Mouse (Mus musculus) cerebellum, adult 2 months (tissue): ENCODE results near the gene Tenm1.

Source experiments
- CTCF ChIP-seq: fragments of 200-500 bp; IDR thresholded peaks from 2 replicates; pipeline ENCODE4 v1.5.1; 2011; ENCODE audit warnings: low read depth, mild to moderate bottlenecking, control low read depth, low read length, moderate library complexity, borderline replicate concordance; ENCODE audit not compliant: insufficient read depth
- POLR2A ChIP-seq: fragments of 200-500 bp; IDR thresholded peaks from 2 replicates; pipeline ENCODE4 v1.6.1; 2011; ENCODE audit warnings: low read length, control low read depth, borderline replicate concordance; ENCODE audit not compliant: insufficient read depth

DNA sequence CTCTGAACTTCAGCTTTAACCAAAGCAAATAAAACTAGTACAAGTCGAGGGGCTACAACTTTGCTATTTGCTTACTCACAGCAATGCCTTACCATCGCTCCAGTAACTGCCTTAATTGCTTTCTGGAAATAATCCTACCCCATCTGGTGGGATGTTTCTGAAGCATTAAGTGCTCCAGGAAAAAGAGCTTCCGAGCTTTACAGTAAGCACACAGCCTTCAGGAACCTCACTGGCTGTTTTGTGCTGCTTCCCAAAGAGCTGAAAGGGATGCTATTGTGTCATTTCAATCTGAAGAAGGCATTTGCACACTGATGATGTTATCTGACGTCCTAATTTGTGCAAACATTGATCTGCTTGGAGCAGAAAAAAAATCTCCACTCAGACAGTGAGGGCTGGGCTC lies 647.4 kb downstream of the Tenm1 start:
- no peak for TF ChIP-seq CTCF
- no peak for TF ChIP-seq POLR2A
